Mouse (Mus musculus): ENCODE measurements at regions not wholly inside any gene's neighbourhood (a gene's known extent, or its start where the extent isn't known, plus 50 kb on each side); places are given as distances from the start of the nearest gene placed in this dataset.
A peak's percentile ranks its signal among the peaks of the same experiment; 100 is the strongest.

GRCm38 (mm10) chr2:147895691-147896090 lies 151.1 kb downstream of the Foxa2 start:
- Histone ChIP-seq H3K27ac (ENCODE audit: low read depth, low read length) (no peak overlapping the region), H3K9ac (no peak overlapping the region), H3K4me1 (ENCODE audit: insufficient read depth) (no peaks in the 10 kb centered on the region), H3K4me2 (ENCODE audit: low read depth) (no peak overlapping the region), H3K27me3 (ENCODE audit: insufficient read depth, low read length) (no peaks in the 10 kb centered on the region), H3K36me3 (ENCODE audit: insufficient read depth) (no peaks in the 10 kb centered on the region), H3K4me3 (ENCODE audit: low read depth, low read length) (no peak overlapping the region), H3K9me3 (ENCODE audit: low read length) (no peaks in the 10 kb centered on the region)
- DNase-seq = peak; percentile 39
- ATAC-seq = peak; percentile 59; the same call in 1 of the 2 replicates
- TF ChIP-seq CTCF (IDR thresholded peaks at IDR 0.05; ENCODE audit: low read depth) = peak; percentile 75
- whole genome bisulfite sequencing = 0% methylated on average over 1 of the region's 1 CpGs

DNA sequence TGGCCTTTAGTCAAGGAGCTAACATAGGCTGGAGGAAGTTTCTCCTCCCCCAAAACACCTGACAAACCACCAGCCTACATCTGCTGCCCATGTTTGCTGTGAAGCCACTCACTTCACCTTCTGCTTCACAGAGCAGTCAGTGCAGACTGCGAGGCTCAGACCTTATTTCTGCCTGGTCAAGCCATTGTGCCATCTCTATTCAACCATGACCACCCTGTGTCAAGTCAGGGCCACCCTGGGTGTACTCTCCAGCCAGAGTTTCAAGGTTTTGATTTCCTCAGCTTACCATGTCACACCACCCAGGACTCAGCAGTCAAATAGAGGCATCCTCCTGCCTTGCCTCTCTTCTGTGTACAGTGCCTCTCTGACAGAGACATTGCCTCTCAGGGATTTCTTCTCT lies 152.6 kb downstream of the Foxa2 start:
- no peaks in the 10 kb centered on the region for H3K27me3 ChIP-seq (ENCODE audit: insufficient read depth, low read length)
- H3K4me2 ChIP-seq (ENCODE audit: low read depth) = no peak overlapping the region
- H3K9ac ChIP-seq = no peak overlapping the region
- no peaks in the 10 kb centered on the region for H3K4me1 ChIP-seq (ENCODE audit: insufficient read depth)
- H3K36me3 ChIP-seq (ENCODE audit: insufficient read depth) = no peaks in the 10 kb centered on the region
- DNase-seq (no peak), ATAC-seq (no peak)
- no peak overlapping the region for H3K4me3 ChIP-seq (ENCODE audit: low read depth, low read length)
- H3K9me3 ChIP-seq (ENCODE audit: low read length) = no peaks in the 10 kb centered on the region
- 41% methylated on average over 1 of the region's 1 CpGs for whole genome bisulfite sequencing
- TF ChIP-seq CTCF (IDR thresholded peaks at IDR 0.05; ENCODE audit: low read depth) = no peak
- no peak overlapping the region for H3K27ac ChIP-seq (ENCODE audit: low read depth, low read length)

GRCm38 (mm10) chr2:147886191-147886590 lies 160.6 kb downstream of the Foxa2 start:
- DNase-seq (no peak), ATAC-seq (no peak)
- no peak overlapping the region for H3K27ac ChIP-seq (ENCODE audit: low read depth, low read length)
- TF ChIP-seq CTCF (IDR thresholded peaks at IDR 0.05; ENCODE audit: low read depth) = no peak
- H3K27me3 ChIP-seq (ENCODE audit: insufficient read depth, low read length) = no peaks in the 10 kb centered on the region
- WGBS = 57% methylated on average over 6 of the region's 6 CpGs
- no peak overlapping the region for H3K4me2 ChIP-seq (ENCODE audit: low read depth)
- H3K9ac ChIP-seq = no peak overlapping the region
- H3K36me3 ChIP-seq (ENCODE audit: insufficient read depth) = no peaks in the 10 kb centered on the region
- no peaks in the 10 kb centered on the region for H3K9me3 ChIP-seq (ENCODE audit: low read length)
- no peaks in the 10 kb centered on the region for H3K4me1 ChIP-seq (ENCODE audit: insufficient read depth)
- no peak overlapping the region for H3K4me3 ChIP-seq (ENCODE audit: low read depth, low read length)

DNA sequence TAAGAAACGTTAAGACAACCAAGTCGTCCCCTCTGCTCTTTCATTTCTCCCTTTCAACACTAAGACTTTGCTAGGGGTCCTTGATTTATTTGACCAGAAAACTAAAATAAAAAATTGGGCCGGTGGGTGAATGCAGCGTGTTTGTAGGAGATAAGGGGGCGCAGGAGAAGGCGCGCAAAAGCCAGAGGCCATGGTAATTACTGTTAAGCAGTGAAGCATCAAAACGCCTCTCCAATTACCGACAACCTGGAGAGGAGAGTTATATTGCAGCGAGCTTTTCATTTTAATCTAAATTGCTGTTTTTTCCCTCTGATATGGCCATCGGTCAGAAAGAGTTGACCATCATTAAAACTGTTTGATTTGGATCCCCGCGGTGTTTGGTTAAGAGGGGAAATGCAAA lies 168.9 kb downstream of the Foxa2 start:
- WGBS = 8% methylated on average over 13 of the region's 13 CpGs
- no peaks in the 10 kb centered on the region for H3K9me3 ChIP-seq (ENCODE audit: low read length)
- H3K27ac ChIP-seq (ENCODE audit: low read depth, low read length) = no peak overlapping the region
- H3K27me3 ChIP-seq (ENCODE audit: insufficient read depth, low read length) = no peaks in the 10 kb centered on the region
- 0 out of 2 replicates have a peak overlapping the region, but pooled peaks have one; percentile 14 for H3K4me2 ChIP-seq (ENCODE audit: low read depth)
- no peak for ATAC-seq
- no peak overlapping the region for H3K4me3 ChIP-seq (ENCODE audit: low read depth, low read length)
- peak; percentile 9 for DNase-seq
- no peak for TF ChIP-seq CTCF (IDR thresholded peaks at IDR 0.05; ENCODE audit: low read depth)
- no peaks in the 10 kb centered on the region for H3K36me3 ChIP-seq (ENCODE audit: insufficient read depth)
- no peak overlapping the region for H3K9ac ChIP-seq
- peaks cover 14% of the 10 kb centered on the region for H3K4me1 ChIP-seq (ENCODE audit: insufficient read depth)

GRCm38 (mm10) chr2:147877543-147877904 lies 169.2 kb downstream of the Foxa2 start:
- Histone ChIP-seq H3K9me3 (ENCODE audit: low read length) (no peaks in the 10 kb centered on the region), H3K36me3 (ENCODE audit: insufficient read depth) (no peaks in the 10 kb centered on the region), H3K4me1 (ENCODE audit: insufficient read depth) (peaks cover 14% of the 10 kb centered on the region), H3K9ac (no peak overlapping the region), H3K4me3 (ENCODE audit: low read depth, low read length) (peak overlapping the region; percentile 42), H3K4me2 (ENCODE audit: low read depth) (peak overlapping the region; percentile 71), H3K27ac (ENCODE audit: low read depth, low read length) (no peak overlapping the region), H3K27me3 (ENCODE audit: insufficient read depth, low read length) (no peaks in the 10 kb centered on the region)
- 5% methylated on average over 4 of the region's 4 CpGs for WGBS
- DNase-seq = peak; percentile 19
- ATAC-seq = no peak
- no peak for TF ChIP-seq CTCF (IDR thresholded peaks at IDR 0.05; ENCODE audit: low read depth)

DNA sequence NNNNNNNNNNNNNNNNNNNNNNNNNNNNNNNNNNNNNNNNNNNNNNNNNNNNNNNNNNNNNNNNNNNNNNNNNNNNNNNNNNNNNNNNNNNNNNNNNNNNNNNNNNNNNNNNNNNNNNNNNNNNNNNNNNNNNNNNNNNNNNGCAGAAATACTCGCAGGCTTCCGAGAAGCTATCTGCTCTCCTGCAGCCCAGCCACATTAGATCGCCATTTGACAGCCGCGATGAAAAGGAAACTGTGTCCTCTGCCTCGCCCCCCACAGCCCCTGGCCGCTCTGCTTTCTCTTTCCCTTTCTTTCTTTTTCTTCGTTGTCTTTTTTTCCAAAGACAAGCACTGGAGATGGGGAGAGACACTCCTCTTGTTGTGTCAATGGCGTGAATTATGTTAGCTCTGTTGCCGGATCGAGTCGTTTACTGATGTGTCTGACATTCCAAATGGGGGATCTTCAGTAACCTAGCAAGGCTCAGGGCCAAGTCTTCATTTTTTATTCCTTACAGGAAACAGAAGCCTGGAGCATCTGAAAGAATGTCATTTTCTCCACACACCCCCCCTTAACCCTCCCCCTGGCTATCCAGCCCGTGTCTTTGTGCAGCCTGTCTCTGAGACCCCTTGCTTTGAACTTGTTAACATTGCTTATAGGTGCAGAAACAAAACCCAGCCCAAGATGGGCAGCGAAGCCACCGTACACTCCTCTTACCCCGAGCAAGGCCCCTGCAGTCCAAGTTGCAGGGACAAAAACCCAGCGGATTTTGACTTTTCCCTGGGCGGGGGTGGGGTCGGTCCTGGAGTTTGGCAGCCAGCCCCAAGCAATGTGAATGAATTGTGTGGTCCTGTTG lies 169.8 kb downstream of the Foxa2 start:
- TF ChIP-seq CTCF (IDR thresholded peaks at IDR 0.05; ENCODE audit: low read depth) = no peak
- Histone ChIP-seq H3K27ac (ENCODE audit: low read depth, low read length) (peak overlapping the region; percentile 42; the same call in 1 of the 2 replicates), H3K9ac (peak overlapping the region; percentile 53), H3K27me3 (ENCODE audit: insufficient read depth, low read length) (no peaks in the 10 kb centered on the region), H3K4me2 (ENCODE audit: low read depth) (peak overlapping the region; percentile 71), H3K36me3 (ENCODE audit: insufficient read depth) (no peaks in the 10 kb centered on the region), H3K9me3 (ENCODE audit: low read length) (no peaks in the 10 kb centered on the region), H3K4me1 (ENCODE audit: insufficient read depth) (peaks cover 14% of the 10 kb centered on the region), H3K4me3 (ENCODE audit: low read depth, low read length) (peak overlapping the region; percentile 42)
- WGBS = 2% methylated on average over 19 of the region's 19 CpGs
- DNase-seq = peak; percentile 66
- peak; percentile 69 for ATAC-seq

GRCm38 (mm10) chr2:147872972-147873371 lies 173.8 kb downstream of the Foxa2 start:
- H3K27me3 ChIP-seq (ENCODE audit: insufficient read depth, low read length) = no peaks in the 10 kb centered on the region
- H3K9ac ChIP-seq = no peak overlapping the region
- WGBS = 89% methylated on average over 3 of the region's 3 CpGs
- H3K4me1 ChIP-seq (ENCODE audit: insufficient read depth) = peaks cover 14% of the 10 kb centered on the region
- ATAC-seq (no peak), DNase-seq (no peak)
- H3K9me3 ChIP-seq (ENCODE audit: low read length) = no peaks in the 10 kb centered on the region
- no peak overlapping the region for H3K27ac ChIP-seq (ENCODE audit: low read depth, low read length)
- no peak overlapping the region for H3K4me3 ChIP-seq (ENCODE audit: low read depth, low read length)
- H3K36me3 ChIP-seq (ENCODE audit: insufficient read depth) = no peaks in the 10 kb centered on the region
- TF ChIP-seq CTCF (IDR thresholded peaks at IDR 0.05; ENCODE audit: low read depth) = no peak
- no peak overlapping the region for H3K4me2 ChIP-seq (ENCODE audit: low read depth)

Measured in forebrain, postnatal 0 days (tissue).